Mouse (Mus musculus): ENCODE data around the gene Olfr744. TPM values are rescaled to one million over a fixed set of nuclear protein-coding genes. Genes with fewer than 3 reads are reported as not detected.
"Not testable (repeated sequence)": the region's sequence is repeated elsewhere in the genome, so short reads cannot be mapped to it uniquely, and the experiment has no call there.

Gene Olfr744
- polyA plus RNA-seq (2014; fragmentation: Nextera tagmentation; extraction: Ambion mirVana): not detected in 2 replicates

DNA sequence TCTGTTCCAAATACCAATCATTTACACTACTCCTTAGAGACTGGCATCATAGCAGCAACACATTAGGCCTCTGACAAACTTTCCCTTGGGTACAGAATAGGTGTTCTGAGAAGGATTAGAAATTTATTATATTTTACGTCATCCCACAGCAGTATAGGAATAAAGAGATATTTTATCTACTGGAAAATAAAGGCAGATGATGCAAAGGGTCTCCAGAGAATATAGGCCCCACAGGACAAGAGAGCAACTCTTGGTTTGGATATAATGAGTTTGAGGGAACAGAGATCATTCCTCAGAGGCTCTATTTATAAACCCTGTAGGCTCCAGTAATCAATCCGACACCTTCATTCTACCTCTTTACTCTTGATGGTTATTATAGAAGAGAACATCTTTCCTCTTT, at the start of gene Olfr744:
TSS of gene Olfr744 (plus strand) at position 301 of the 400 bp plus-strand sequence.
- no peaks in the 10 kb centered on the region for H3K4me1 ChIP-seq (ENCODE audit: control insufficient read depth, insufficient read depth, low read length)
- H3K36me3 ChIP-seq (ENCODE audit: control insufficient read depth, insufficient read depth, low read length): no peaks in the 10 kb centered on the region
- no peak within 1 kb of the TSS for H3K4me3 ChIP-seq (replicated peaks; ENCODE audit: low read depth, low read length)
- 91% methylated on average over 2 of the region's 2 CpGs for WGBS
- H3K9me3 ChIP-seq (ENCODE audit: control insufficient read depth, low read length): 0 out of 2 replicates have a peak, but pooled peaks cover 3% of the 10 kb centered on the region
- no peak within 1 kb of the TSS for H3K27ac ChIP-seq (replicated peaks; ENCODE audit: low read depth, low read length)
- DNase-seq: no peak
- no peak for ATAC-seq (ENCODE audit: low FRiP score, low TSS enrichment)
- no peak within 1 kb of the TSS for H3K4me2 ChIP-seq (ENCODE audit: low read length)
- no peak within 1 kb of the TSS for H3K9ac ChIP-seq (replicated peaks; ENCODE audit: low read length)
- H3K27me3 ChIP-seq (ENCODE audit: control insufficient read depth, insufficient read depth, low read length): no peaks in the 10 kb centered on the region

DNA sequence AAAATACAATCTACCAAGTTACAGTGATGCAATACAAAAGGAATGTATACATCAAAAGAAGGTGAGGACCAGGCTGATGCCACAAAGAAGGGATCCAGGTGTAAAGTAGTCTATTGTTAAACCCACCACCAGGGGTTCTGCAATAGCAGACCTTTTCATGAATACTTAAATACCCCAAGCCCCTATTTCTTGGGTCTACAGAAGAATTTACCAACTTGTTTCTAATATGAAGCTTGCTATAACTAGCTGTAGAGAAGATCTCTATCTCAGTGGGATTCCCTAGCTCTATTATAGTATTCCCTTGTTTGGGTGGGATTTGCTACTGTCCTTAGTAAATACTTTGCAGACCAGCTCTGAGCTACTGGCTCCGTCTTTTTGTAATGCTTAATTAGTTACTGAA, 41.6 kb upstream of the Olfr744 start:
- H3K9ac ChIP-seq (replicated peaks; ENCODE audit: low read length); H3K4me3 ChIP-seq (replicated peaks; ENCODE audit: low read depth, low read length); H3K4me2 ChIP-seq (ENCODE audit: low read length); H3K27me3 ChIP-seq (ENCODE audit: control insufficient read depth, insufficient read depth, low read length); H3K36me3 ChIP-seq (ENCODE audit: control insufficient read depth, insufficient read depth, low read length); DNase-seq; H3K4me1 ChIP-seq (ENCODE audit: control insufficient read depth, insufficient read depth, low read length); H3K9me3 ChIP-seq (ENCODE audit: control insufficient read depth, low read length); ATAC-seq (ENCODE audit: low FRiP score, low TSS enrichment); H3K27ac ChIP-seq (replicated peaks; ENCODE audit: low read depth, low read length): not testable (repeated sequence)
- 59% methylated on average over 1 of the region's 1 CpGs for WGBS

DNA sequence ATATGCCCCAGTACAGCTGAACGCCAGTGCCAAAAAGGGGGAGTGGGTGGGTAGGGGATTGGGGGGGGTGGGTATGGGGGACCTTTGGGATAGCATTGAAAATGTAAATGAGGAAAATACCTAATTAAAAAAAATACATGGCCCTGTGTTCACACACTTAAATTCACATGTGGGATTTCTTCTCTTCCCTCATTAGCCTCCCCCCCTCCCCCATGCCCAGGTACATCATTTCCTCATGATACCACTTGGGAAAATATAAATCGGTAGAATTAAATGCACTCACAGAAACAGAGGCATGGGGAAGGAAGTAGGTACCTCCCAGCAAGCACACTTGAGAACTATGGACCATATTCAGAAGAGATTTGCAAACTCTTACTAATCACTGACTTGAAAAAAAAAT, 24.4 kb downstream of the Olfr744 start, which contains the start of gene Olfr745:
TSS of gene Olfr745 (plus strand) at position 301 of the 400 bp plus-strand sequence.
- no peaks in the 10 kb centered on the region for H3K36me3 ChIP-seq (ENCODE audit: control insufficient read depth, insufficient read depth, low read length)
- peaks cover 3% of the 10 kb centered on the region; the same call in 1 of the 2 replicates for H3K9me3 ChIP-seq (ENCODE audit: control insufficient read depth, low read length)
- no peak within 1 kb of the TSS for H3K27ac ChIP-seq (replicated peaks; ENCODE audit: low read depth, low read length)
- no peak for DNase-seq
- no peak for ATAC-seq (ENCODE audit: low FRiP score, low TSS enrichment)
- no peak within 1 kb of the TSS for H3K4me2 ChIP-seq (ENCODE audit: low read length)
- WGBS: 85% methylated on average over 2 of the region's 2 CpGs
- H3K4me1 ChIP-seq (ENCODE audit: control insufficient read depth, insufficient read depth, low read length): no peaks in the 10 kb centered on the region
- H3K9ac ChIP-seq (replicated peaks; ENCODE audit: low read length): no peak within 1 kb of the TSS
- no peak within 1 kb of the TSS for H3K4me3 ChIP-seq (replicated peaks; ENCODE audit: low read depth, low read length)
- H3K27me3 ChIP-seq (ENCODE audit: control insufficient read depth, insufficient read depth, low read length): no peaks in the 10 kb centered on the region

DNA sequence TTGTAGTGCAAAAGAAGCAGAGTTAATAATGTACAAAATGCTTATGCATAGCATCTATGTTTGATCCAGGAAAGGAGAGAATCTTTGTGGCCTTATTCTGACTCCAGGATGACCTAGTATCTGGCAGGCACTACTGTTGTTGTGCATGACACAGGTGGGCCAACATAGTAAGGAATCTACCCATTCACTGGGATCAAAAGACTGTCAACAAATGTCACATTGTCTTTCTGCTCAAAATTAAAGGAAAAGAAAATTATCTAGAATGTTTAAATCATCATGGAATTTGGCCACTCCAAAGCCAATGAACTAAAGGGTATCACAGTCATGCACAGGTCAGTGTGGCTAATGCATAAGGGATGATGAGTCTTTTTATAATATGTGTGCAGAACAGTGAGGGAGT, 32.1 kb downstream of the Olfr744 start, which contains the start of gene Olfr746:
TSS of gene Olfr746 (plus strand) at position 301 of the 400 bp plus-strand sequence.
- no peaks in the 10 kb centered on the region; the same call in 1 of the 2 replicates for H3K9me3 ChIP-seq (ENCODE audit: control insufficient read depth, low read length)
- no peaks in the 10 kb centered on the region for H3K27me3 ChIP-seq (ENCODE audit: control insufficient read depth, insufficient read depth, low read length)
- H3K4me2 ChIP-seq (ENCODE audit: low read length): no peak within 1 kb of the TSS
- ATAC-seq (ENCODE audit: low FRiP score, low TSS enrichment) (no peak), DNase-seq (no peak)
- H3K9ac ChIP-seq (replicated peaks; ENCODE audit: low read length): no peak within 1 kb of the TSS
- no peak within 1 kb of the TSS for H3K27ac ChIP-seq (replicated peaks; ENCODE audit: low read depth, low read length)
- no peaks in the 10 kb centered on the region for H3K4me1 ChIP-seq (ENCODE audit: control insufficient read depth, insufficient read depth, low read length)
- no peaks in the 10 kb centered on the region for H3K36me3 ChIP-seq (ENCODE audit: control insufficient read depth, insufficient read depth, low read length)
- no peak within 1 kb of the TSS for H3K4me3 ChIP-seq (replicated peaks; ENCODE audit: low read depth, low read length)

Other genes with a start within 250 kb of the Olfr744 start
- gene Olfr736, start 233.7 kb upstream of the Olfr744 start, polyA plus RNA-seq (2014; fragmentation: Nextera tagmentation; extraction: Ambion mirVana): not detected in 2 replicates
- gene Olfr738, start 207.3 kb upstream of the Olfr744 start, polyA plus RNA-seq (2014; fragmentation: Nextera tagmentation; extraction: Ambion mirVana): not detected in 2 replicates
- gene Olfr739, start 196.3 kb upstream of the Olfr744 start, polyA plus RNA-seq (2014; fragmentation: Nextera tagmentation; extraction: Ambion mirVana): not detected in 2 replicates
- not detected in 2 replicates for gene Olfr740, start 169.3 kb upstream of the Olfr744 start, polyA plus RNA-seq (2014; fragmentation: Nextera tagmentation; extraction: Ambion mirVana)
- not detected in 2 replicates for gene Olfr741, start 142.1 kb upstream of the Olfr744 start, polyA plus RNA-seq (2014; fragmentation: Nextera tagmentation; extraction: Ambion mirVana)
- not detected in 2 replicates for gene Olfr742, start 111.3 kb upstream of the Olfr744 start, polyA plus RNA-seq (2014; fragmentation: Nextera tagmentation; extraction: Ambion mirVana)
- gene Olfr743, start 93.0 kb upstream of the Olfr744 start, polyA plus RNA-seq (2014; fragmentation: Nextera tagmentation; extraction: Ambion mirVana): not detected in 2 replicates
- gene Olfr745, start 24.5 kb downstream of the Olfr744 start, polyA plus RNA-seq (2014; fragmentation: Nextera tagmentation; extraction: Ambion mirVana): not detected in 2 replicates
- gene Olfr746, start 32.2 kb downstream of the Olfr744 start, polyA plus RNA-seq (2014; fragmentation: Nextera tagmentation; extraction: Ambion mirVana): not detected in 2 replicates
- gene Olfr747, start 78.3 kb downstream of the Olfr744 start, polyA plus RNA-seq (2014; fragmentation: Nextera tagmentation; extraction: Ambion mirVana): not detected in 2 replicates
- gene Olfr748, start 92.5 kb downstream of the Olfr744 start, polyA plus RNA-seq (2014; fragmentation: Nextera tagmentation; extraction: Ambion mirVana): not detected in 2 replicates
- gene Olfr749, start 130.2 kb downstream of the Olfr744 start, polyA plus RNA-seq (2014; fragmentation: Nextera tagmentation; extraction: Ambion mirVana): not detected in 2 replicates
- 133 and 138 TPM in 2 replicates for gene Ttc5, start 170.6 kb downstream of the Olfr744 start, polyA plus RNA-seq (2014; fragmentation: Nextera tagmentation; extraction: Ambion mirVana)
- gene Ccnb1ip1, start 192.9 kb downstream of the Olfr744 start, polyA plus RNA-seq (2014; fragmentation: Nextera tagmentation; extraction: Ambion mirVana): 0.15 TPM in 1 of 2 replicates, not detected in the other
- 47.9 and 51.2 TPM in 2 replicates for gene Parp2, start 193.0 kb downstream of the Olfr744 start, polyA plus RNA-seq (2014; fragmentation: Nextera tagmentation; extraction: Ambion mirVana)